Mouse (Mus musculus) C2C12 (cell line): ENCODE measurements at regions not wholly inside any gene's neighbourhood (a gene's known extent, or its start where the extent isn't known, plus 50 kb on each side); places are given as distances from the start of the nearest gene placed in this dataset.
"Not testable (repeated sequence)": the region's sequence is repeated elsewhere in the genome, so short reads cannot be mapped to it uniquely, and the experiment has no call there.

ENCODE experiments used
- H3K27me3 ChIP-seq: one replicate; pipeline ENCODE4 v1.6.1; 2011; ENCODE audit not compliant: control insufficient read depth, insufficient read depth, insufficient read length
- H3K36me3 ChIP-seq: one replicate; pipeline ENCODE4 v1.6.1; 2011; ENCODE audit not compliant: control insufficient read depth, insufficient read depth
- H3K4me3 ChIP-seq: one replicate; pipeline ENCODE4 v1.5.1; 2011; ENCODE audit warnings: mild to moderate bottlenecking, control low read depth; ENCODE audit not compliant: poor library complexity, insufficient read depth, severe bottlenecking
- H3K79me2 ChIP-seq: one replicate; pipeline ENCODE4 v1.6.1; 2011; ENCODE audit not compliant: control insufficient read depth, insufficient read depth
- H3K79me3 ChIP-seq: one replicate; pipeline ENCODE4 v1.6.1; 2011; ENCODE audit warnings: low read depth, control low read depth
- H3ac ChIP-seq: one replicate; pipeline ENCODE3; 2011; ENCODE audit warnings: low read depth; ENCODE audit not compliant: control insufficient read depth, insufficient read length
- CEBPB ChIP-seq: IDR thresholded peaks from one replicate; pipeline ENCODE4 v1.6.1; 2011; ENCODE audit warnings: low read depth, mild to moderate bottlenecking, control low read depth, moderate library complexity
- CTCF ChIP-seq: IDR thresholded peaks from one replicate; pipeline ENCODE4 v1.5.1; 2011; ENCODE audit not compliant: control insufficient read depth, insufficient read depth, insufficient read length
- FOSL1 ChIP-seq: IDR thresholded peaks from one replicate; pipeline ENCODE4 v1.8.0; 2011; ENCODE audit warnings: mild to moderate bottlenecking, low read length; ENCODE audit not compliant: poor library complexity, insufficient read depth, severe bottlenecking
- MAX ChIP-seq: IDR thresholded peaks from one replicate; pipeline ENCODE4 v1.6.1; 2011; ENCODE audit warnings: mild to moderate bottlenecking, control low read depth
- MYOD1 ChIP-seq: IDR thresholded peaks from one replicate; pipeline ENCODE4 v1.6.1; 2011; ENCODE audit warnings: low read depth; ENCODE audit not compliant: control insufficient read depth, insufficient read length
- MYOG ChIP-seq: IDR thresholded peaks from one replicate; pipeline ENCODE4 v1.6.1; 2011; ENCODE audit not compliant: control insufficient read depth, insufficient read length; ENCODE audit errors: extremely low read depth
- USF1 ChIP-seq: IDR thresholded peaks from one replicate; pipeline ENCODE4 v1.6.1; 2011; ENCODE audit warnings: low read depth, mild to moderate bottlenecking, control low read depth, moderate library complexity

DNA sequence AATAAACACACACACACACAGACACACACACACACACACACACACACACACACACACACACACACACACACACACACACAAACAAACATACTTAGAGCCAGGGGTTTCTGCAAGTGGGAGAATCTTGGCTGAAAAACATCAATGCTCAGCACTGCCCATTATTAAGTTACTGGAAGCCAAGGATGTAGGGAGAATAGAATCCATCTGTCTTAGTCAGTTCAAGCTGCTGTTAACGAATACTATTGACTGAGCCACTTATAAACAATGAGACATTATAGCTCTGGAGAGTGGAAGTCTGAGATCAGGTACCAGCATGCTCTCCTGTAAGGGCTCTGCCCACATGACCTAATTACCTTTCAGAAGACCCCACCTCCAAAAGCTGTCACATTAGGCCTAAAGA lies 87.4 kb downstream of the Fam174b start:
- TF ChIP-seq MYOG, result no peak
- no peak for TF ChIP-seq FOSL1
- TF ChIP-seq MAX, result no peak
- TF ChIP-seq CEBPB, result no peak
- no peak for TF ChIP-seq CTCF
- TF ChIP-seq MYOD1, result no peak
- no peak for TF ChIP-seq USF1
- no peaks in the 10 kb centered on the region for H3K79me2 ChIP-seq
- H3K4me3 ChIP-seq, result no peak overlapping the region
- no peaks in the 10 kb centered on the region for H3K36me3 ChIP-seq
- no peaks in the 10 kb centered on the region for H3K79me3 ChIP-seq
- H3K27me3 ChIP-seq, result no peaks in the 10 kb centered on the region
- H3ac ChIP-seq, result no peak overlapping the region

DNA sequence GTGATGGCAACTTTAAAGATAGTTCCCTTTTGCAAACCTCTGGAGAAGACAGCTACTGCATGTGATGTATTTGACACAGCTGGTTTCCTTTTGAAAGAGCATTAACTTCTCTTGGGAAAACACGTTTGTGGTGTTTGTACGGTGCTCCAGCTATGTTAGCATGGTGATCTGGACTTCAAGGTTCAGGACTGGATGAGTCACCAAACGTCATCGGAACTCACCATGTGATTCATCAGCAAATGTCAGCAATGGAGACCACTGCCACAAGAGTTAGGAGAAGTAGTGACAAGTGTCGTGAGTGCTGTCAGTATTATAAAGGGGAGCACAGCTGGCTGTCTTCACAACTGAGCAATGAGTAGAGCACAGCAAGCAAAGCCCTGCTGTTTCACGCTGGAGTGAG lies 90.5 kb downstream of the Fam174b start:
- H3K27me3 ChIP-seq, result no peaks in the 10 kb centered on the region
- H3ac ChIP-seq, result no peak overlapping the region
- H3K36me3 ChIP-seq, result no peaks in the 10 kb centered on the region
- TF ChIP-seq CTCF (no peak), USF1 (no peak), MYOD1 (no peak), MAX (no peak), FOSL1 (no peak), MYOG (no peak), CEBPB (no peak)
- no peaks in the 10 kb centered on the region for H3K79me3 ChIP-seq
- H3K79me2 ChIP-seq, result no peaks in the 10 kb centered on the region
- no peak overlapping the region for H3K4me3 ChIP-seq

DNA sequence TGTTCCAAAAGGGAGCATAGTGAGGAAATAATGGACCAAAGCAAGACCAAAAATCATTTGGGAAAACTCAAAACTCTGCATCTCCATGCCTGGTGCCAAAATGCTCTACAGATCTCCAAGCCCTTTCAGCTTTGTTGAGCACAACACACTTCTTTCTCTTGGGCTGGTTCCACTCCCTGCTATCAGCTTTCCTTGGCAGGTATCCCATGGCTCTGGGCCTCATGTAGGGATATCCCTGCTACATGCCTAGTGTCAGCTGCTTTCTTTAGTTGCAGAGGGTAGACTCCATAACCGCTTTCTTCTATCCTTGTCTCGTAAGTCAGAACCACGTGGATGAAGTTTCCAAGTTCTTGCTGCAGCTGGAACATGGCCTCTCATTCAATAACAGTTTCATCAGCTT lies 100.3 kb downstream of the Fam174b start:
- Histone ChIP-seq H3K36me3 (no peaks in the 10 kb centered on the region), H3K79me3 (no peaks in the 10 kb centered on the region), H3K27me3 (no peaks in the 10 kb centered on the region), H3K4me3 (no peak overlapping the region), H3ac (no peak overlapping the region), H3K79me2 (no peaks in the 10 kb centered on the region)
- TF ChIP-seq MAX (no peak), CTCF (no peak), MYOD1 (no peak), FOSL1 (no peak), MYOG (no peak), CEBPB (no peak)

DNA sequence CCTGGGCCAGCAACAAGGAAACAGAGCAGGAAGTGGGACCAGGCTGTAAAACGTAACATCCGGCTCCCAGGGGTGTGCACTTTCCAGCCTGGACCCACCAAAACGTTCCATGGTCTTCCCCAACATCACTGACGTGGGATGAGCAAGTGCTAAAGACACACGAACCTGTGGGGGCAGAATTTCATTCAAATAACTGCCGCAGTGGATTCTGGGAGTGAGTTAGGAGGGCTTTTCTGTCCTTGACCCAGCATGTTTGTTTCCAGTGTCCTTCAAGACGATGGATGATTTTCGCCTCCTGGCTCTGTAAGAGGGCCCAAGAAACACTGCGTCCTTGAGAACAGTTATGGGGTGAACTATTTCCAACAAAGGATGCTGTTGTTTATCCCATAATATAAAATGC lies 112.1 kb downstream of the Fam174b start:
- Histone ChIP-seq H3K27me3 (no peaks in the 10 kb centered on the region), H3ac (no peak overlapping the region), H3K4me3 (no peak overlapping the region), H3K79me3 (no peaks in the 10 kb centered on the region), H3K79me2 (no peaks in the 10 kb centered on the region), H3K36me3 (no peaks in the 10 kb centered on the region)
- TF ChIP-seq MYOD1, result no peak
- TF ChIP-seq MYOG, result no peak
- TF ChIP-seq USF1, result no peak
- no peak for TF ChIP-seq CEBPB
- TF ChIP-seq MAX, result no peak
- no peak for TF ChIP-seq CTCF
- no peak for TF ChIP-seq FOSL1

DNA sequence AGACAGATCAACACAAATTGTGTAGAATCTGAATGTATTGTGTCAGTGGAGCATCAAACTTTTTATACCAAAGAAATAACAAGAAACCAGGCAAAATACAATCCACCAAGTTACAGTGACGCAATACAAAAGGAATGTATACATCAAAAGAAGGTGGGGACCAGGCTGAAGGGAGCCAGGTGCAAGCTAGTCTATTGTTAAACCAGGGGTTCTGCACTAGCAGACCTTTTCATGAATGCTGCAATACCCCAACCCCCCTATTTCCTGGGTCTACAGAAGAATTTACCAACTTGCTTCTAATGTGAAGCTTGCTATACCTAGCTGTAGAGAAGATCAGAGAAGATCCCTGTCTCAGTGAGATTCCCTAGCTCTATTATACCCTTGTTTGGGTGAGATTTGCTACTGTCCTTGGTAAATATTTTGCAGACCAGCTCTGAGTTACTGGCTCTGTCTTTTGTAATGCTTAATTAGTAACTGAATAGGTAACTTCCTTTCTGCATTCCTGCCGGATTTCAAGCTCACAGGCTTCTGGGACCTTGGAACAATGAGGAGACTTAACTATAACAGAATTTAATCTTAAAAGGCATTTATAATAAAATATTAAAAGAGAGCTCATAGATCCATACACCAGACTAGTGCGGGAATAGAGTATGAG lies 113.3 kb downstream of the Fam174b start:
- H3K79me3 ChIP-seq, H3ac ChIP-seq, H3K4me3 ChIP-seq, H3K36me3 ChIP-seq, H3K79me2 ChIP-seq, H3K27me3 ChIP-seq: not testable (repeated sequence)

DNA sequence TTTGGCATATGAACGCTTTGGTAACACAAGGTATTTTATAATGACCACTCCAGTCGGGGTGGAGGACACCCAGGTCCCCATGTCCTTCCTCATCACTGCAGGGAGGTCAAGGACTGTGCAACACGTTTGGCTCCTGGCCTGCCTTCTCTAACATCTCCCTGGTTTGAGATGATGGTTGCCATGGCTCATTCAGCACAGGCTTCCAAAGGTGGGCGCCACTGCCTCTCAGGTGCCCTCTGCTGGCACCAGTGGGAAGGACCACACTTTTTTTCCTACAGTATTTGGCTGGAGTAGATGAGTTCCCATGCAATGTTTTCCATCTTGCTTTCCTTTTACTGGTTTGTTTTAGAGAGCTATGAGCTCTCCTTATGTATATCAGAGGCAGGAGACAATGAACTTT lies 115.4 kb downstream of the Fam174b start:
- no peak overlapping the region for H3K4me3 ChIP-seq
- no peaks in the 10 kb centered on the region for H3K79me2 ChIP-seq
- H3K36me3 ChIP-seq, result no peaks in the 10 kb centered on the region
- no peaks in the 10 kb centered on the region for H3K79me3 ChIP-seq
- H3K27me3 ChIP-seq, result no peaks in the 10 kb centered on the region
- H3ac ChIP-seq, result no peak overlapping the region
- TF ChIP-seq MYOG (no peak), CTCF (peak; percentile 10)
